Mouse (Mus musculus) layer of hippocampus, adult 11-12 months (tissue): ENCODE data around the gene Exosc3.

Experiments used
- DNase-seq: peaks from one replicate; pipeline ENCODE4 v3.0.0; 2022; ENCODE audit warnings: low spot score

Exosc3 gene

DNA sequence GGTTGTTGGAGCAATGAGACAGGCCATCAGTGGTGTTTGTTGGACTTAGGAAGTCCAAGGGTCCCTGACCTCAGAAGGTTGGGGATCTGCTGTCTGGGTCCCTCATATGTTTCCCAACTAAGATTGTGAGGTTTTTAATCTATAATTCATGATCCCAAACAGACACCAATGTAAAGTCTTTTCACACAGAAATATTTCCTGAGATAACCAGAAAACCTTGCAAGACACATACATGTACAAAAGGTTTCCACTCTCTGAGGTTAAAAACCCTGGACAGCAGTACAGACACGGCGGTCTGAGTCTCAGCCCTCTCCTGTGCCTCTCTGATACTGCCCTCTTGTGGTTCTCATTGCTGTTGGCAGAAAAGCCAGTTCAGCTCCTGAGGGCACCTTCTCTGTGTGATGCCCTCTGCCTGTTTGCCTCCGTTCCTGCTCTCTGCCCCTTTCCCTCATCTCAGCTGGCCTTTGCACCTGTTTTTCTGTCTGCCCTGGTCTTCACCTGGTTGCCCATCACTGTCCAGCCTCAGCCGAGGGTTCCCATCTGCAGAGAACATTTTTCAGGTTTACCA is 62.5 kb downstream of the Exosc3 start:
- peak; percentile 72 for DNase-seq

DNA sequence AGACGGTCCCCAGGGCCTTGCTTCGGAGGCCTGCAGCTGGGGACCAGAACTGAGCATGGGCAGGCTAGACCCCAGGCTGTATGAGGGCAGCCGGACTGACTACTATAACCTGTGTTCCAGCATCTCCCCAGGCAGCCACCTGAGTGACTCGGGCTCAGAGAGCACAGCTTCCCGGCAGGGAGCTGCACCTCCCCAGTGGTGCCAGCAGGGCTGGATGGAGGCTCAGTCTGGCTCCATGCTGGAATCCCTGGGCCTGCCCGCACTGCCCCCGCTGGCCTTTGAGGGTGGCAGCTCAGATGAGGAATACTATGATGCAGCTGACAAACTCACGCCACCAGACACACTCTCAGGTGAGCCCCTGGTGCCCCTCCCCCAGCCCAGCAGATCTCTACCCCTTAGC is 63.2 kb downstream of the Exosc3 start:
- DNase-seq = no peak

DNA sequence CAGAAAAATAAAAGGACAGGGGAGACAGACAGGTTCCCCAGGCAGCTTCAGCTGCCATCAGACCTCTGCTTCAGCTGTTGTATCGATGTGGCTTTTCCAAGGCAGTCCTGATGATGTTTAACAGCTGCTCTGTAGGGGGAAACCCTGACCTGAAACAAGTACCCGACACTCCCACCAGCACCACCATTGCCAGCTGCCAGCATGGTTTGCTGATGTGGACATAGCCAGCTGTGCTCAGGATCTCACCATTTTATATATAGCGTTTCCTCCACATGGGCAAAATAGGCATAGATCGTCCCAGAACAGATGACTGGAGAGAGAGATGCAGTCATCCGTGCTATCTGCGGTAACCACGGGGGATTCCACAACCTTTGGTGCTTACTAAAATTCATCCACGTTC is 66.8 kb downstream of the Exosc3 start:
- no peak for DNase-seq

DNA sequence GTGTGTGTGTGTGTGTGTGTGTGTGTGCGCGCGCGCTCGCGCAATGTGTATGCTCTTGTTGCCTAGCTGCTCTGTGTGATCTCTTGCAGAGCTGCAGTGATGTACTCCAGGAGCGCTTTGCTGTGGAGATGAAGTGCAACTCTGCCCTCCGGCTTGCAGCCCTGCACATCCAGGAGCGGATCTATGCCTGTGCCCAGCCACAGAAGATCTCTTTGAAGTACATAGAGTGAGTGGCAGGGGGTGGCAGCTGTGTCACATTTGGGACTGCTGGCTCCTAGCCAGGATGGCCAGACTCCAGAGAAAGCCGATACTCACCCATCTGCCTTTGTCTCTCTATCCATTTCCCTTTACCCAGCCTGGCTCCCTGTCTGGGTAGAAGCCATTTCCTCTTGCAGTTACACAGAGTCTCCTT is 71.5 kb downstream of the Exosc3 start:
- DNase-seq = peak; percentile 59

DNA sequence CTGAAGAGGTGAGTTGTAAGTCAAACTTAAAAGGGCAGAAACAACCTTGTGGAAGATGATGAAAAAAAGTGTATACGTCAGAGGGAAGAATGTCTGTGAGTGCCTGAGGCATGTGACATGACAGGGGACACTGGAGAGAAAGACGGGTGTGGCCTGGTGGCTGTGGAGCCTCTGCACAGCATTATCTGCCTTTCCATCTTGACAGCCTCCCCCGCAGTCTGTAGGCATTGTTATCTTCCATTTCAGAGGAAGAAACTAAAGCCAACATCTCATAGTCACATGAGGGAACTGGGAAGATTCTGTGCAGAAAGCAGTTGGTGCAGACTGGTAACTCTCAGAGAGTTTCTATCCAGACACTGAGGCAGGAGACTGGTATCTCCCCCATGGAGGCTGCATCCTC is 74.6 kb downstream of the Exosc3 start:
- DNase-seq = no peak
